Mouse (Mus musculus): ENCODE measurements around the gene Elmod2.

Elmod2 gene

DNA sequence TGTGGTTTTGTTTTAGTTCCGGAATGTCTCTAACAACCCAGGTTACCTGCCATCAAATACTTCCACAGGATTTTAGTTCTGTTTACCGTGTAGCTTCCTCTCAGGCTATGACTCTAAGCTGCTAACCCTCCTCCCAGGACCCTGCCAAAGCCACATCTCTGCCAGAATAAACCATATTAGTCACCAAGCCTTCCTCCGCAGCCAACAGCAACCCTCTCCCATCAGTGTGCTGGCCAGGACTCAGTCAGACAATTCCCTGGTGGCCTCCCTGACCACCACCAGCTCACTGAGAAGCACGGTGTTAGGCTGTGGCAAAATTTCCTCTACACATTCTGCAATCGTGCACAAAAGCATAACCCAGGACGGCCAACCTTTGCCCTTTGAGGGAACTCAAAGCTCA lies 53.9 kb downstream of the Elmod2 start:
- no peak for DNase-seq (ENCODE audit: low spot score)

DNA sequence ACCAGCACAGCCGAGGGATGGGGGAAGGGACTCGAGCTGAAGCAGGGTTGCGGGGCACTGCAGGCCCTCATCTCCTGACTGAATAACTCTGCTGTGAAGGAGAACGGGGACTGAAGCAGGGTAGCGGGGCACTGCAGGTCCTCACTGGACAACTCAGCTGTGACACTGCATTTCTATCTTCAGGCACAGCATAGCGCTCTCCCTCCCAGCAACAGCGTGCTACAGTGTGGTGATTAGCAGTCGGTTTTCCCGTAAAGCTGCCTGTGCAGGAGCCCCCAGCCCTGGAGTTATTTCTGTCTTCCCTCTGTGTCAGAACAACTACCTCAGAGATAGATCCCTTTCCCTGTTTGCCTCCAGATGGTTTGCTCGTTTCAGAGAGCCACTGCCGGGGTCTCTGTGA lies 57.8 kb downstream of the Elmod2 start:
- no peak for DNase-seq (ENCODE audit: low spot score)

DNA sequence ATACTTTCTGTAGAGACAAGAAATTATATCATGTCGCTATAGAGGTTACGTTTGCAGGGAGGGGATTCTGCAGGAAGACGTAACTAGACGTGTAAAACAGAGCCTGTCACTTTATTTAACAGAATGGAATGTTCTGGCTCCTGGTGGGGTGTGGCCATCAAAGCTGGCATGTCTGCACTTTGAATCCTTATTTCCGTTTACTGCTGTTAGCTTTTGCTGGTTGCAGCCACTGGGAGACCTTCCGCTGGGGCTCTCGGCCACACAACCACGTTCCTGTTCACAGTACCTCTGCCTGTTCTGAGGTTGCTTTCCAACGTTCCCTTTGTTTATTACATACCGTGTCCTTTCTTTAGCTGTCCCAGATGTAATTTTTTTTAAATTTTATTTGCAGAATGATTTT lies 59.8 kb downstream of the Elmod2 start:
- DNase-seq (ENCODE audit: low spot score): no peak

DNA sequence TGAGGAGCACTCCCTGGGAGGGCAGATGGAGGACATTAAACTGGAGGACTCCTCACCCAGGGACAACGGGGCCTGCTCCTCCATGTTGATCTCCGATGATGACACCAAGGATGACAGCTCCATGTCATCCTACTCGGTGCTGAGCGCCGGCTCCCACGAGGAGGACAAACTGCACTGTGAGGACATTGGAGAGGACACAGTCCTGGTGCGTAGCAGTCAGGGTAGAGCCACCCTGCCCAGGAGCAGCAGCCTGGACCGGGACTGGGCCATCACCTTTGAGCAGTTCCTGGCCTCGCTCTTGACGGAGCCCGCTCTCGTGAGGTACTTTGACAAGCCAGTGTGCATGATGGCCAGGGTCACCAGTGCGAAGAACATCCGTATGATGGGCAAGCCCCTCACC lies 61.1 kb downstream of the Elmod2 start:
- no peak for DNase-seq (ENCODE audit: low spot score)

Measured in ovary, postnatal 14 days (tissue).